Mouse (Mus musculus) liver, postnatal 0 days (tissue): ENCODE measurements around the gene Dbn1. TPM values are rescaled to one million over a fixed set of nuclear protein-coding genes. Genes with fewer than 3 reads are reported as not detected.
"Not testable (repeated sequence)": the region's sequence is repeated elsewhere in the genome, so short reads cannot be mapped to it uniquely, and the experiment has no call there.

Experiments used
- ATAC-seq: fragments of 200-750 bp; cut with Nextera tagmentation; 2 replicates; pipeline ENCODE4 v1.8.0; 2017; ENCODE audit warnings: mild to moderate bottlenecking, moderate library complexity
- DNase-seq: peaks from one replicate; pipeline ENCODE4 v3.0.0-alpha.2; 2016
- H3K27ac ChIP-seq: fragments of 300-500 bp; sonication (generic); 2 replicates; pipeline ENCODE4 v1.5.1; 2014; ENCODE audit warnings: antibody characterized with exemption, moderate library complexity, mild to moderate bottlenecking, low read depth
- H3K27me3 ChIP-seq: fragments of 300-500 bp; sonication (generic); 2 replicates; pipeline ENCODE4 v1.6.1; 2014; ENCODE audit warnings: low read length, control low read depth, mixed read lengths; ENCODE audit not compliant: insufficient read depth
- H3K36me3 ChIP-seq: fragments of 300-500 bp; sonication (generic); replicated peaks from 2 replicates; pipeline ENCODE4 v1.6.1; 2014; ENCODE audit warnings: mild to moderate bottlenecking, control low read depth, low read length, moderate library complexity, mixed read lengths; ENCODE audit not compliant: insufficient read depth
- H3K4me1 ChIP-seq: fragments of 300-500 bp; sonication (generic); 2 replicates; pipeline ENCODE4 v1.6.1; 2014; ENCODE audit warnings: antibody characterized with exemption, mild to moderate bottlenecking, control low read depth; ENCODE audit not compliant: insufficient read depth
- H3K4me2 ChIP-seq: fragments of 300-500 bp; sonication (generic); 2 replicates; pipeline ENCODE4 v1.6.1; 2014; ENCODE audit warnings: low read depth, mild to moderate bottlenecking, low read length, moderate library complexity, mixed read lengths
- H3K4me3 ChIP-seq: fragments of 300-500 bp; sonication (generic); 2 replicates; pipeline ENCODE4 v1.5.1; 2014; ENCODE audit warnings: low read depth, low read length
- H3K9ac ChIP-seq: fragments of 300-500 bp; sonication (generic); replicated peaks from 2 replicates; pipeline ENCODE4 v1.6.1; 2014; ENCODE audit warnings: mild to moderate bottlenecking, moderate library complexity
- H3K9me3 ChIP-seq: fragments of 300-500 bp; sonication (generic); 2 replicates; pipeline ENCODE4 v1.6.1; 2016; ENCODE audit warnings: mild to moderate bottlenecking, control low read depth, low read length, mixed read lengths
- CTCF ChIP-seq: sonication (generic); IDR thresholded peaks from 2 replicates; pipeline ENCODE4 v1.5.1; 2016; ENCODE audit warnings: antibody characterized with exemption, low read depth
- EP300 ChIP-seq: IDR thresholded peaks from 2 replicates; pipeline ENCODE4 v1.6.1; 2016; ENCODE audit warnings: antibody characterized with exemption, low read depth, mild to moderate bottlenecking
- WGBS: fragments of 180-500 bp; shearing (Covaris S2); extraction: QIAGEN DNeasy Blood & Tissue Kit; methylation state at CpG from one replicate; pipeline ENCODE4 v1.1.7; 2014; ENCODE audit not compliant: insufficient replicate concordance; 5-methylcytosine and 5-hydroxymethylcytosine counted together
- polyA plus RNA-seq: library from polyadenylated mRNA; unstranded; fragments of >200 nt; fragmentation: Nextera tagmentation; extraction: Ambion mirVana; gene quantifications from 2 replicates; pipeline ENCODE4 v1.2.1, GENCODE M21; 2015

Dbn1 gene
- polyA plus RNA-seq, 1 experiment from 2014 or later, result 4.2 TPM

- WGBS, result under 1% methylated on average over 36 of the region's 66 CpGs
- ATAC-seq (no peak), DNase-seq (no peak)
- Histone ChIP-seq H3K9ac (peak overlapping the region; percentile 82), H3K27me3 (no peaks in the 10 kb centered on the region), H3K9me3 (no peaks in the 10 kb centered on the region), H3K36me3 (peaks cover 5% of the 10 kb centered on the region), H3K4me2 (peak overlapping the region; percentile 79), H3K4me3 (peak overlapping the region; percentile 65), H3K27ac (peak overlapping the region; percentile 91), H3K4me1 (peaks cover 48% of the 10 kb centered on the region)
- TF ChIP-seq EP300 (no peak), CTCF (no peak)
These were observed 42.4 kb downstream of the Dbn1 start for GRCm38 (mm10) chr13:55445361-55446091.

DNA sequence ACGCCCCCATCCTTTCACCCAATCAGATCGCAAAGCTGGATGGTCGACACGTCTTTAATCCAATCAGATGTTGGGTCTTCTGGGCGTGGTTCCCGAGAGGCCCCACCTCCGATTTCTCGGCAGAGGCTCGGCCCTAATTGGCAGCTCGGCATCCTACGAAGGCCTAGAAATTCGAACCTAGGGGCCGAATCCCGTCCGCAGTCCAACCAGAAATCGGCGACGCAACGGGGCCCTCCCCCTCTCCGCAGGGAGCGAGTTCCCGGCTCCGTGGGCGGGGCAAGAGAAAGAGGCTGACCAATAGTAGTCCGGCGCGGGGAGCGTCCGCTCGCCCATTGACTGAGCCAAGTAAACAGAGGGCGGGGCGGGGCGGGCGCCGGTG lies 43.0 kb downstream of the Dbn1 start, which contains the start of gene Grk6:
Gene Grk6, plus strand, starts transcription at position 136 of the 379 bp plus-strand sequence.
- H3K36me3 ChIP-seq, result no peaks in the 10 kb centered on the region; the same call in 1 of the 2 replicates
- WGBS, result under 1% methylated on average over 35 of the region's 35 CpGs
- peak; percentile 94 for ATAC-seq
- peak within 1 kb of the TSS; percentile 91 for H3K27ac ChIP-seq
- TF ChIP-seq CTCF, result no peak
- TF ChIP-seq EP300, result peak; percentile 64; the same call in 1 of the 2 replicates
- DNase-seq, result peak; percentile 99
- H3K9me3 ChIP-seq, result no peaks in the 10 kb centered on the region
- peak within 1 kb of the TSS; percentile 82 for H3K9ac ChIP-seq
- peak within 1 kb of the TSS; percentile 79 for H3K4me2 ChIP-seq
- H3K4me3 ChIP-seq, result peak within 1 kb of the TSS; percentile 65
- H3K27me3 ChIP-seq, result no peaks in the 10 kb centered on the region
- H3K4me1 ChIP-seq, result peaks cover 44% of the 10 kb centered on the region

GRCm38 (mm10) chr13:55444286-55444936 lies 43.5 kb downstream of the Dbn1 start:
- peak overlapping the region; percentile 79 for H3K4me2 ChIP-seq
- ATAC-seq, result peak; percentile 39
- no peaks in the 10 kb centered on the region for H3K27me3 ChIP-seq
- no peak for TF ChIP-seq EP300
- TF ChIP-seq CTCF, result no peak
- H3K36me3 ChIP-seq, result no peaks in the 10 kb centered on the region; the same call in 1 of the 2 replicates
- H3K9me3 ChIP-seq, result no peaks in the 10 kb centered on the region
- no peak for DNase-seq
- peak overlapping the region; percentile 53 for H3K9ac ChIP-seq
- H3K27ac ChIP-seq, result peak overlapping the region; percentile 91
- H3K4me1 ChIP-seq, result peaks cover 39% of the 10 kb centered on the region
- H3K4me3 ChIP-seq, result peak overlapping the region; percentile 65
- WGBS, result under 1% methylated on average over 33 of the region's 33 CpGs

DNA sequence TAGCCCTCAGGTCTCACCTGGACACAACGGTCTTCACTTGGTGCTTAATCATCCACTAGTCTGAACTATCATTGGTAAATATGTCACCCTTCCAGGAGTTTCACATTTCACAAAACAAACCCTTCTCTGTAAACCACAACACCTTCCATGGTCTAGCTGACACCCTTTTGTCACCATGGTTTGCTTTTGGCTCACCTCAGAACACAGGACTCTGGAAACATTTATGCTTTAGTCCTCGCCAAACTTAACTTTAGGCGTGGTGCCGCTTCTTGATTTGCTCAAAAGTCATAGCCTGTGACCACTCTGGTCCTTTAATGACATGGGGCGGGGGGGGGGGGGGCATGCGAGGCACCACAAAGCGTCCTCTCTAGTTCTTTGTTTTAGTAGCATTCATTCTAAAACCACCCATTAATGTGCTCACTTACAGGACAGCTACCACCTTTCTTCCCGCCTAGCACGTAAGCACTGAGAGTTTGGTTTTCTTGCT lies 44.1 kb downstream of the Dbn1 start:
- Histone ChIP-seq H3K9ac (peak overlapping the region; percentile 53), H3K4me1 (peaks cover 33% of the 10 kb centered on the region), H3K27ac (peak overlapping the region; percentile 91), H3K27me3 (no peaks in the 10 kb centered on the region), H3K4me2 (peak overlapping the region; percentile 79), H3K4me3 (peak overlapping the region; percentile 65), H3K36me3 (no peaks in the 10 kb centered on the region; the same call in 1 of the 2 replicates), H3K9me3 (no peaks in the 10 kb centered on the region)
- no peak for DNase-seq
- TF ChIP-seq CTCF (no peak), EP300 (no peak)
- 30% methylated on average over 9 of the region's 9 CpGs for WGBS
- no peak for ATAC-seq

GRCm38 (mm10) chr13:55437111-55437629 lies 50.7 kb downstream of the Dbn1 start:
- H3K4me2 ChIP-seq, ATAC-seq, H3K4me3 ChIP-seq, H3K4me1 ChIP-seq, DNase-seq, H3K27ac ChIP-seq, H3K9me3 ChIP-seq, H3K9ac ChIP-seq, H3K36me3 ChIP-seq, H3K27me3 ChIP-seq: not testable (repeated sequence)
- 61% methylated on average over 14 of the region's 15 CpGs for WGBS

- Histone ChIP-seq H3K4me1 (peaks cover 16% of the 10 kb centered on the region), H3K9ac (no peak overlapping the region), H3K9me3 (no peaks in the 10 kb centered on the region), H3K27ac (peak overlapping the region; percentile 49; the same call in 1 of the 2 replicates), H3K27me3 (no peaks in the 10 kb centered on the region), H3K4me2 (no peak overlapping the region), H3K36me3 (no peaks in the 10 kb centered on the region), H3K4me3 (no peak overlapping the region)
- no peak for DNase-seq
- 28% methylated on average over 10 of the region's 10 CpGs for WGBS
- ATAC-seq, result no peak
- no peak for TF ChIP-seq EP300
- TF ChIP-seq CTCF, result no peak
These were observed 55.8 kb downstream of the Dbn1 start for GRCm38 (mm10) chr13:55431889-55432685.
